ENCODE assay signal across 9 mouse cellular contexts in the genomic region with DNA sequence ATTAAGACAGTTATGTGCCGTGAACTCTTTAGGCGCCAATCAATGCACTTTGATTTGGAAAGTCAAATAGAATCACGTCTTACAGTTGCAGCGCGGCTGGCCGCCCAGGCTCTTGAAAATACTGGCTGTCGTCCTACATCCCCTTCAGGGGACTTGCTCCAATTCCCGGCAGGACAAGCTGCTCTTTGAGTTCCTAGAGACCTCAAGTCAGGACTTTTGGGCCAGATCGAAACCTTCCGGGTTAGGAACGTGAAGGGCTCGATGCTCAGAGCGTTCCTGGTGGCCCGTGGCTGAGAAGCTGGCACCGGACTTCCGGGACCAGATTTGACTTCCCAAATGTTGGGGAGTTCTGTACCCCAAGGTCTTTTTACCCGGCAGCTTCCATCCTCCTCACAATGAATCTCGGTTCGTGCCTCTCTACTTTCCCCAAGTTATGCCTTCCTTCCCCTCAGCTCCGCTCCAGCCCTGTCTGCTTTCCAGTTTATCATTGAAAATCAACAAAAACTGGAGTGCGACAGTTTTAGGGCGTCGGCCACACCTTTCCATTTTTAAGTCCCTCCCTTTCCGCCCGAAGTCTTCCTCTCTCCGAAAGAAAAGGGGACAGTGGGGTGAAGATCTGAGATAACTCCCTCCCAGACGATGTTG. TPM values are rescaled to one million over a fixed set of nuclear protein-coding genes. Genes with fewer than 3 reads are reported as not detected.
A peak's percentile ranks its signal among the peaks of the same experiment; 100 is the strongest.
DNase-seq lines count a peak whose midpoint lies in the region; ATAC-seq and TF ChIP-seq lines count a peak whose summit lies in the region.
"Had no signal": no experiment of that assay in that cellular context is flagged by ENCODE, and none has a peak within 500 bp of the region (broad histone marks: within the 10 kb centered on the region; RNA-seq: fewer than 3 reads in every experiment).

No protein-coding gene starts in this region.

- no peak for ATAC-seq in heart, embryonic 16.5 days (replicated peaks; ENCODE audit: extremely low read depth, insufficient read depth, low FRiP score)
- ATAC-seq in midbrain, embryonic 13.5 days = no peak
- no peak for ATAC-seq in erythroid progenitor cell, adult 5-6 weeks (replicated peaks; ENCODE audit: low FRiP score, poor library complexity, severe bottlenecking)

- H3K4me2 ChIP-seq in heart, embryonic 16.5 days (ENCODE audit: low read depth, low read length) = peak overlapping the region; percentile 14; the same call in 1 of the 2 replicates
- no peak overlapping the region; the same call in 1 of the 2 replicates for H3K4me2 ChIP-seq in midbrain, embryonic 13.5 days (replicated peaks)

- no peak overlapping the region for H3K9ac ChIP-seq in heart, embryonic 16.5 days (ENCODE audit: low read length)
- H3K9ac ChIP-seq in midbrain, embryonic 13.5 days (replicated peaks) = no peak overlapping the region

- DNase-seq in kidney, adult 2 months = peak; percentile 12
- no peak for DNase-seq in kidney, postnatal 10 days
- no peak for DNase-seq in layer of hippocampus, postnatal 14 days (ENCODE audit: low spot score in 2 of 2)
- no peak for DNase-seq in urinary bladder, postnatal 4 days (ENCODE audit: low spot score in 2 of 2)

- H3K36me3 ChIP-seq in kidney, adult 2 months (ENCODE audit: control insufficient read depth, insufficient read depth, low read length) = no peaks in the 10 kb centered on the region
- H3K36me3 ChIP-seq in heart, embryonic 16.5 days (ENCODE audit: control insufficient read depth, insufficient read depth) = no peaks in the 10 kb centered on the region
- no peaks in the 10 kb centered on the region for H3K36me3 ChIP-seq in midbrain, embryonic 13.5 days

- no peaks in the 10 kb centered on the region for H3K9me3 ChIP-seq in heart, embryonic 16.5 days (replicated peaks; ENCODE audit: control insufficient read depth, low read length)
- no peaks in the 10 kb centered on the region for H3K9me3 ChIP-seq in midbrain, embryonic 13.5 days

- peak overlapping the region; percentile 14 for H3K4me3 ChIP-seq in kidney, adult 2 months (ENCODE audit: insufficient read depth, low read depth, low read length)
- peak overlapping the region; percentile 27; the same call in 1 of the 2 replicates for H3K4me3 ChIP-seq in brown adipose tissue, adult 24 weeks (ENCODE audit: insufficient read depth, low read depth, low read length)
- peak overlapping the region; percentile 18; the same call in 1 of the 2 replicates for H3K4me3 ChIP-seq in heart, embryonic 16.5 days (ENCODE audit: low read length)
- H3K4me3 ChIP-seq in midbrain, embryonic 13.5 days (replicated peaks) = peak overlapping the region; percentile 1; the same call in 1 of the 2 replicates

- peaks cover 1% of the 10 kb centered on the region; the same call in 1 of the 2 replicates for H3K27me3 ChIP-seq in kidney, adult 2 months (replicated peaks; ENCODE audit: control insufficient read depth, insufficient read depth, low read length)
- H3K27me3 ChIP-seq in heart, embryonic 16.5 days (ENCODE audit: control insufficient read depth, insufficient read depth, low read length) = peaks cover 84% of the 10 kb centered on the region
- peaks cover 95% of the 10 kb centered on the region for H3K27me3 ChIP-seq in midbrain, embryonic 13.5 days

- no peak for TF ChIP-seq CTCF in kidney, adult 2 months (conservative IDR thresholded peaks at IDR 0.05; ENCODE audit: insufficient read depth, insufficient read length, low read depth, low read length)

- H3K4me1 ChIP-seq in kidney, adult 2 months (ENCODE audit: control insufficient read depth, insufficient read depth, low read length) = no peaks in the 10 kb centered on the region
- H3K4me1 ChIP-seq in brown adipose tissue, adult 24 weeks (ENCODE audit: control insufficient read depth, insufficient read depth, insufficient read length, low read length) = no peaks in the 10 kb centered on the region
- no peaks in the 10 kb centered on the region; the same call in none of the 2 replicates for H3K4me1 ChIP-seq in heart, embryonic 16.5 days (ENCODE audit: control insufficient read depth, insufficient read depth, low read length)
- H3K4me1 ChIP-seq in midbrain, embryonic 13.5 days (replicated peaks) = peaks cover 33% of the 10 kb centered on the region

- no peak for TF ChIP-seq POLR2A in kidney, adult 2 months (IDR thresholded peaks at IDR 0.05; ENCODE audit: low read depth, low read length)

- 9% methylated on average over 27 of the region's 27 CpGs for WGBS in kidney, adult 2 months
- 2% methylated on average over 27 of the region's 27 CpGs for WGBS in heart, embryonic 16.5 days
- under 1% methylated on average over 27 of the region's 27 CpGs for WGBS in midbrain, embryonic 13.5 days

- H3K27ac ChIP-seq in kidney, adult 2 months (ENCODE audit: insufficient read depth, low read depth, low read length) = no peak overlapping the region
- no peak overlapping the region for H3K27ac ChIP-seq in brown adipose tissue, adult 24 weeks (replicated peaks; ENCODE audit: low read depth, low read length)
- H3K27ac ChIP-seq in heart, embryonic 16.5 days (ENCODE audit: low read length) = no peak overlapping the region
- H3K27ac ChIP-seq in midbrain, embryonic 13.5 days = no peak overlapping the region

RNA-seq across cellular contexts. Expression of a gene that starts 2.3 kb away (rescaled TPM):
- 4.7 and 5.4 TPM in 2 replicates for polyA plus RNA-seq in kidney, adult 2 months (2012; rRNA removed)
- polyA plus RNA-seq in brown adipose tissue, adult 24 weeks (2012; ENCODE audit: insufficient read depth, insufficient read length, missing spikeins) = 0.32 and 1.4 TPM in 2 replicates
- polyA plus RNA-seq in heart, embryonic 16.5 days (2015; fragmentation: Nextera tagmentation; extraction: Ambion mirVana) = 0.10 and 0.26 TPM in 2 replicates
- 0.80 and 1.9 TPM in 2 replicates for polyA plus RNA-seq in midbrain, embryonic 13.5 days (2015; fragmentation: Nextera tagmentation; extraction: Ambion mirVana)
- total RNA-seq in layer of hippocampus, postnatal 14 days (2021) = 10 to 100 TPM; 14.8 TPM
- not detected in 2 replicates for total RNA-seq in erythroid progenitor cell, adult 5-6 weeks (2015; ENCODE audit: low replicate concordance)
- 0.08 TPM in 1 of 2 replicates, not detected in the other for total RNA-seq in erythroid progenitor cell, adult 5-6 weeks (2017; ENCODE audit: low replicate concordance)
- total RNA-seq: MEL had no signal
